Mouse (Mus musculus): ENCODE results near the gene Synpo2.

DNA sequence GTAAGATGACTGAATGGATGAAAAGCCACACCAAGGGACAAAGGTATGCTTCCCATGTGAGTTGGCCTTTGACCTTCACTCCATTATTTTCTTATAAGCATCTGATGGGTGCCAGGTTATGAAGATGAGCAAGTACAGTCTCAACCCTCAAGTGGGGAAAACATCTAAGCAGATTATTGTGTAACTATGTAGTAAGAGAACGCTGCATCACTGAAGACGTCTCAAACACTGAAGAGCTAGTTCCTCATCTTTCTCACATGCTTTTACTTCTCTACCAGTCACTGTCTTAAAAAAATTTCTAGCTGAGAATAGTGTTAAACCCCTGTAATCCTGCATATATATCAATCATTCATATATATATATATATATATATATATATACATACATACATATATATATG, 34.2 kb downstream of the Synpo2 start:
- TF ChIP-seq EP300 (IDR thresholded peaks at IDR 0.05) = no peak
- no peak for TF ChIP-seq CTCF (IDR thresholded peaks at IDR 0.05)

Data from lung, postnatal 0 days (tissue).